Mouse (Mus musculus) lung, embryonic 15.5 days (tissue): Measurements from ENCODE around the gene Scarb2. TPM values are rescaled to one million over a fixed set of nuclear protein-coding genes. Genes with fewer than 3 reads are reported as not detected.
A peak's percentile ranks its signal among the peaks of the same experiment; 100 is the strongest.
"Not testable (repeated sequence)": the region's sequence is repeated elsewhere in the genome, so short reads cannot be mapped to it uniquely, and the experiment has no call there.

Experiments used
- ATAC-seq: fragments of 200-750 bp; cut with Nextera tagmentation; 2 replicates; pipeline ENCODE4 v1.8.0; 2017; ENCODE audit warnings: moderate number of reproducible peaks, borderline replicate concordance; ENCODE audit not compliant: low FRiP score, low TSS enrichment; ENCODE audit errors: extremely low read depth
- H3K27ac ChIP-seq: fragments of 300-500 bp; sonication (generic); 2 replicates; pipeline ENCODE4 v1.5.1; 2015; ENCODE audit warnings: moderate library complexity, mild to moderate bottlenecking, inconsistent platforms
- H3K27me3 ChIP-seq: fragments of 300-500 bp; sonication (generic); 2 replicates; pipeline ENCODE4 v1.6.1; 2015; ENCODE audit warnings: inconsistent platforms
- H3K36me3 ChIP-seq: fragments of 300-500 bp; sonication (generic); 2 replicates; pipeline ENCODE4 v1.6.1; 2015; ENCODE audit warnings: inconsistent platforms
- H3K4me1 ChIP-seq: fragments of 300-500 bp; sonication (generic); 2 replicates; pipeline ENCODE4 v1.6.1; 2015; ENCODE audit warnings: inconsistent platforms
- H3K4me2 ChIP-seq: fragments of 300-500 bp; sonication (generic); 2 replicates; pipeline ENCODE4 v1.6.1; 2015; ENCODE audit warnings: inconsistent platforms, mild to moderate bottlenecking, moderate library complexity
- H3K4me3 ChIP-seq: fragments of 300-500 bp; sonication (generic); 2 replicates; pipeline ENCODE4 v1.5.1; 2015; ENCODE audit warnings: mild to moderate bottlenecking, inconsistent platforms
- H3K9ac ChIP-seq: fragments of 300-500 bp; sonication (generic); 2 replicates; pipeline ENCODE4 v1.6.1; 2015; ENCODE audit warnings: inconsistent platforms
- H3K9me3 ChIP-seq: fragments of 300-500 bp; sonication (generic); 2 replicates; pipeline ENCODE4 v1.6.1; 2016; ENCODE audit warnings: inconsistent platforms
- WGBS: fragments of 180-500 bp; shearing (Covaris S2); methylation state at CpG from one replicate; pipeline ENCODE4 v1.1.7; 2015; 5-methylcytosine and 5-hydroxymethylcytosine counted together
- polyA plus RNA-seq: library from polyadenylated mRNA; unstranded; fragments of >200 nt; fragmentation: Nextera tagmentation; extraction: Ambion mirVana; gene quantifications from 2 replicates; pipeline ENCODE4 v1.2.1, GENCODE M21; 2015

Gene Scarb2
- 15.9 and 17.2 TPM in 2 replicates for polyA plus RNA-seq

DNA sequence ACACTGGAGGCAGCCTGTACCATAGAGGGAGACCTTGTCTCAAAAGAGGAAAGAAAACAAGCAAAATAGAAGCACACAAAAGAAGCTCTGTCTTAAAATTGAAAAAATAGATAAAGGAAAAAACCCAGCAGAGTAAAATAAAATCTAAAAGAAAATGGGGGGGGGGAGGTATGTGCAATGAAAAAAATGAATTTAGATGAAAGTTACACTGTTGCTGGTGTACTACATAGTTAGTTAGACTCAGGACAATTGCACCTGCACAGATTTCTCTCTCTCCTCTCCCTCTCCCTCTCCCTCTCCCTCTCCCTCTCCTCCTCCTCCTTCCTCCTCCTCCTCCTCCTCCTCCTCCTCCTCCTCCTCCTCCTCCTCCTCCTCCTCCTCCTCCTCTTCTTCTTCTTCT, at the start of gene Scarb2:
TSS of gene Scarb2 (minus strand) at position 101 of the 400 bp plus-strand sequence.
- no peak for ATAC-seq
- Histone ChIP-seq H3K4me3 (peak within 1 kb of the TSS; percentile 89), H3K9ac (peak within 1 kb of the TSS; percentile 36), H3K4me2 (peak within 1 kb of the TSS; percentile 56), H3K27me3 (no peaks in the 10 kb centered on the region), H3K36me3 (no peaks in the 10 kb centered on the region), H3K9me3 (no peaks in the 10 kb centered on the region), H3K27ac (peak within 1 kb of the TSS; percentile 71), H3K4me1 (peaks cover 21% of the 10 kb centered on the region)

DNA sequence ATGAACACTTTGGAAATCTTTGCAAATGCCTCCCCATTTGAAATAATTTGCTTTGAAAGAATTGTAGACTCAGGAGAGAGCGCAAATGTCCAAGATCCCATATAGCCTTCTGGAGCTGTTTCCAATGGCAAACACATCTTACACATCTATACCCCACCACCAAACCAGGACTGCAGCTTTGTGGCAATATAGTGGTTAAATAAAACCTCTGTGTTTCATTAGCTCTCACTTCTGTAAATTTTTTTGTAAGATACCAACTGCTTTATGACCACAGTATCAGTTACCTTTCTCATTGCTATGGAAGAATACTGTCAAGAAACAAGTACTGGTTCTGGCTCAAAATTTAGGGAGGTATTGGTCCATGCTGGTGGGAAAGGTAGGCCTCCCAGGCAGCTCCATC, 49.3 kb upstream of the Scarb2 start:
- 94% methylated on average over 1 of the region's 1 CpGs for WGBS
- no peak overlapping the region for H3K9ac ChIP-seq
- no peak overlapping the region for H3K27ac ChIP-seq
- no peaks in the 10 kb centered on the region for H3K9me3 ChIP-seq
- no peaks in the 10 kb centered on the region for H3K27me3 ChIP-seq
- no peak overlapping the region for H3K4me2 ChIP-seq
- peaks cover 4% of the 10 kb centered on the region; the same call in 1 of the 2 replicates for H3K4me1 ChIP-seq
- no peak overlapping the region for H3K4me3 ChIP-seq
- no peaks in the 10 kb centered on the region for H3K36me3 ChIP-seq
- ATAC-seq, result no peak

DNA sequence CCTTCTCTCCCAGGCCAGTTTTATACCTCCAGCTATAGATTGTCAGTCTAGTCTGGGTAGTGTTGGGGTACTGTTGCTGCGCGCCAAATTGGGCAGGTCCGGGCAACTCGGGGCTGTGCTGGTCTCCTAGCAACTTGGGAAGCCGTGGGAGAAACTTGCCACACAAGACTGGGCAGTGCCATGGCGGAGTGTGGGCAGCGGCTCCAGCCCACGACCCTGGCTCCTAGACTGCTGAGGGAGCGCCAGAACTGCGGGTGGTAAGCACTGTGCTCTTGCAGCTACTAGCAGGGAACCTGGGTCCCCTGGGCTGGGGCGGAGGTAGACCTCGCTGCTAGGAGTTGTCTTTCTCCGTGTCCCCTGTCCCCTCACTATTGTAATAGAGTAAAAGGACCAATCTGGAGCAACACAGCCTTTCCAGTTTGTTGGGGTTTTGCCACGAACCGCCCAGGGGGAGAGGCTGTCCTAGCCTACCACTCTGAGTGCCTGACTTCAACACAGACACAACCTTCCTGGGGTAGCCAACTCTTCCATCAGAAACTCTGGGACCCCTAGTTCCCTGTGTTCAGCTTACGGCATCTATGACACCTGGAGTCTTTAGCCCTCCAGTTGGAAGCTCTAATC, 48.4 kb upstream of the Scarb2 start, which contains the start of gene Fam47e:
TSS of gene Fam47e (plus strand) at position 179 of the 621 bp plus-strand sequence.
- Histone ChIP-seq H3K27ac (no peak within 1 kb of the TSS), H3K4me2 (no peak within 1 kb of the TSS), H3K4me3 (no peak within 1 kb of the TSS), H3K4me1 (peaks cover 4% of the 10 kb centered on the region; the same call in 1 of the 2 replicates), H3K27me3 (no peaks in the 10 kb centered on the region), H3K9me3 (no peaks in the 10 kb centered on the region), H3K9ac (no peak within 1 kb of the TSS), H3K36me3 (no peaks in the 10 kb centered on the region)
- no peak for ATAC-seq
- 68% methylated on average over 16 of the region's 16 CpGs for WGBS

DNA sequence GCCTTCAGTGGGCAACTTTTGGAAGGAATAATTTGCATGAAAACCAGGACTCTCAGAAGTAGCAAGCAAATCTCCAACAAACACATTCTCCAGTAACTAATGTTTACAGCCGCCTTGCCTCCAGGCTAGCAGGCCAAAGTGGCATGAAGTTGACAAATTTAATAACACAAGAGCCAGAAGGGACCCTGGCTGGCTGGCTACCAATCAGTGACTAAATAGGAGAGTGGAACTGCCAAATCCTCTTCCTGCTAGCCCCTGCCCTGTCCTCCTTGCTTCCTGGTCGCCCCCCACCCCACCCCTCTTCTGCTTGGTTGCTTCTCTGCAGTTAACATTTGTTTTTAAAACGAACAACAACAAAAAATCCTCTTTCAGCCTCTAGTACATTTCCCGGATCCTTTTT, 47.8 kb upstream of the Scarb2 start:
- no peak for ATAC-seq
- Histone ChIP-seq H3K4me1 (peaks cover 4% of the 10 kb centered on the region; the same call in 1 of the 2 replicates), H3K36me3 (no peaks in the 10 kb centered on the region), H3K9me3 (no peaks in the 10 kb centered on the region), H3K9ac (no peak overlapping the region), H3K27ac (no peak overlapping the region), H3K4me3 (no peak overlapping the region), H3K4me2 (no peak overlapping the region), H3K27me3 (no peaks in the 10 kb centered on the region)
- WGBS, result 64% methylated on average over 4 of the region's 4 CpGs

DNA sequence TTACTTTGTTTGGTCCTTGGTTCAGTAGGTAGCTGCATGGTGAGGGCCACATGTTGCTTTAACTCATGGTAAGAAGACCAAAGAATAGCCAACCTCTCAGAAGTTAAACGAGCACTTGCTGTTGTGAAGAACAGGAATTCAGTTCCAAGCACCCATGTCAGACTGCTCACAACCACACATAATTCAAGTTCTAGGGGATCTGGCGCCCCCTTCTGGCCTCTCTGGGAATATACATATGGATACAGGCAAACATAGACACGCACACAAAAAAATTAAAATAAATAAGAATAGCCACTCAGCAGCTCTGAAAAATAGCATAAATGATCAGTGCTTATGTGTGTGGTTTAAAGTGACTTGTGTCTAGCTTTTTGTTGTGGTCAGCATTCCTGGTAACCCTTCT, 47.3 kb upstream of the Scarb2 start:
- H3K9me3 ChIP-seq, result no peaks in the 10 kb centered on the region
- 63% methylated on average over 3 of the region's 3 CpGs for WGBS
- no peak overlapping the region for H3K4me3 ChIP-seq
- H3K27me3 ChIP-seq, result no peaks in the 10 kb centered on the region
- H3K36me3 ChIP-seq, result no peaks in the 10 kb centered on the region
- H3K27ac ChIP-seq, result no peak overlapping the region
- peaks cover 4% of the 10 kb centered on the region; the same call in 1 of the 2 replicates for H3K4me1 ChIP-seq
- ATAC-seq, result no peak
- no peak overlapping the region for H3K4me2 ChIP-seq
- H3K9ac ChIP-seq, result no peak overlapping the region

DNA sequence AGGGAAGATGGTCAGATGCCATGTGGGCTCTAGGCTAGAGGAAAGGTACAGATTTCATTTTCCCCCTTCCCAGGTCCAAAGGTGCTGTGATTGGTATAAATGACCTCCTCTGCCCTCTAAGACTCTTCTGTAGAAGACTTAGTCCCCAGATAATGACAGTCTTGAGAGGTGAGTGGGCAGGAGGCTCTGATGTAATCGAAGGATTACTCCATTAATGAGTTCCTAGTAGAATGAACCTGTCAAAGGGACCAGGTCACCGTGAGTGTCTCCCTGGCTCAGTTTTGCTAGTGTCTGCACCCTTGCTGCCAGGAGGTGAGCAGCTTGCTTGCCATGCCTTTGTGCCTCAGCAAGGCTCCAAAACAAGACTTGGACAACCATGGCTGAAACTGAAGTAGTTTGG, 46.0 kb upstream of the Scarb2 start:
- no peak overlapping the region for H3K4me2 ChIP-seq
- H3K4me3 ChIP-seq, result no peak overlapping the region
- H3K4me1 ChIP-seq, result peaks cover 4% of the 10 kb centered on the region; the same call in 1 of the 2 replicates
- no peaks in the 10 kb centered on the region for H3K36me3 ChIP-seq
- no peak for ATAC-seq
- no peak overlapping the region for H3K27ac ChIP-seq
- H3K27me3 ChIP-seq, result no peaks in the 10 kb centered on the region
- WGBS, result 85% methylated on average over 2 of the region's 2 CpGs
- H3K9ac ChIP-seq, result no peak overlapping the region
- H3K9me3 ChIP-seq, result no peaks in the 10 kb centered on the region

DNA sequence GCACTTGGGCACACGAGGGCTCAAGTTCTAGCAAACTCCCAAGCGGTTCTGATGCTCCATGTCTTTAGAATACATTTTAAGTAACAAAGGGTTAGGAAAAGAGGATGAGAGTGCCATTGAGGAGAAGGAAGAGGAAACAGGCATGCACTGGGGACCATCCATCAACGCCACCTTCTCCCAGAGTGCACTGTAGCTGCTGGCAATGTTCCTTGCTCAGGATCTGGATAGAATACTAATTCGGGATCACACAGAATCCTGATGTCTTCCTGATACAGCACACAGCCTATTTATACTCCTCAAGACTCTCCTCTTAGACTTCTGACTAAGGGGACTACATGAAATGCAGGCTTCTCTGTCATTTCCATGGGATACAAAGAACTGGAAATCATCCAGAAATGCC, 33.1 kb upstream of the Scarb2 start:
- Histone ChIP-seq H3K36me3 (no peaks in the 10 kb centered on the region), H3K9me3 (no peaks in the 10 kb centered on the region), H3K9ac (no peak overlapping the region), H3K4me3 (no peak overlapping the region), H3K27me3 (no peaks in the 10 kb centered on the region), H3K27ac (no peak overlapping the region), H3K4me1 (no peaks in the 10 kb centered on the region), H3K4me2 (no peak overlapping the region)
- ATAC-seq, result no peak
- 64% methylated on average over 4 of the region's 4 CpGs for WGBS

DNA sequence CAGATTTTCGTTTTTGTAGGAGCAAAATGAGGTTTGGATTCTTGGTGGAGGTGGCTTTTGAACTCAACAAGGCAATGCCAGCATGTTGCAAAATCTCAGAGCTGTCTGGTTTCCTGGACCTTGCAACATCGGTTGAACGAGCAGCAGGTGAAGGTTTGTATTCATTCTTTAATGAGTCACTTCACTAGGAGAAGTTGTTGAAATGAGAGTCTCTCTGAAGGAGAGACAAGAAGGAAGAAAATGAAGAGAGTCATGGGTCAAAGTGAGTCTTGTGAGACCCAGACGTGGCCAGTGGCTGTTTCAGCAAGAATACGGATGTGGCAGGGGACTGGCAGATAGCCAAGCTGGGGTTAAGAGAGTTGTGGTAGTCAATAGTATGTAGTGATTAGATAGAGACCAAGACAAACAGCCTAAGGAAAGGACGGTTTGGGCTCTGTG, 18.2 kb upstream of the Scarb2 start:
- Histone ChIP-seq H3K4me1 (no peaks in the 10 kb centered on the region), H3K4me2 (no peak overlapping the region), H3K4me3 (no peak overlapping the region), H3K9ac (no peak overlapping the region), H3K36me3 (no peaks in the 10 kb centered on the region), H3K27ac (no peak overlapping the region), H3K27me3 (no peaks in the 10 kb centered on the region), H3K9me3 (no peaks in the 10 kb centered on the region)
- 49% methylated on average over 6 of the region's 6 CpGs for WGBS
- no peak for ATAC-seq

DNA sequence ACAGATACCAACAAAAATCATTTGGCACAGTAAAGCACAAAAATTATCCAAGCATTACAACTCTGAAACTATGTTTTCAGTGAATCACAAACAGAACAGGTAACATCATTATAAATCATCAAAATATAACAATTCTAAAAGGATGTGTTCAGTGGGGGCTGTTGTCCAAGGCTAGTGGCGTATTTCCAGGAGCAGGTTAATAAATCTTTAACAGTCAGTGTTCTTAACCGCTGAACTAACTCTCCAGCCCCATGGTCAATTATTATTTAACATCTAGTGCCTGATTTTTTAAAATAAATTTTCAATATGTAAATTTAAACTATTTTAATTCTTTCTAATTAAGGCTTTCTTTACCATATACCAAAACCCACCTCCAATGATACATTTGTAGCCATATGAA, 14.5 kb upstream of the Scarb2 start:
- WGBS, result 59% methylated on average over 2 of the region's 2 CpGs

DNA sequence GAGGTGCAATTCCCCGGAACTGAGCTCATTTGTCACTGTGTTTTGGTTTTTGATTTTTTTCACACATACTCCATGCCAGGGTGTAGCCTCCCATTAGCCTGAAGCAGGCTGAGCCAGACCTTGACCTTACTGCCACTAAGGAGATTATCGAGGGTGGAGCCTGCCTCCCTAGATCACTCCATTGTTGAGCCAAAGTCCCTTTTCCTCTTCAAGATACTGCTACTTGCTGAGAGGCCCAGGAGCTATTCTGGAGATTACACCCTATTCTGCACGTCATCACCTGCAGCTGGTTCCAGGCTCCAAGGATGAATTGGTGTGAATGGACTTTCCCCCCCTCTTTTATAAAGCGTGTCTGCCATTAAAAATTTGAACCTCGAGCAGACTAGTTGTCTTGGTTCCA, 5.4 kb upstream of the Scarb2 start:
- 83% methylated on average over 5 of the region's 5 CpGs for WGBS
- Histone ChIP-seq H3K4me1 (no peaks in the 10 kb centered on the region), H3K27ac (no peak overlapping the region), H3K27me3 (no peaks in the 10 kb centered on the region), H3K4me3 (no peak overlapping the region), H3K4me2 (no peak overlapping the region), H3K36me3 (no peaks in the 10 kb centered on the region), H3K9ac (no peak overlapping the region), H3K9me3 (no peaks in the 10 kb centered on the region)
- ATAC-seq, result no peak

More for the DNA sequence above, 14.5 kb upstream of the Scarb2 start:
- H3K27me3 ChIP-seq, H3K9ac ChIP-seq, H3K9me3 ChIP-seq, H3K4me1 ChIP-seq, H3K36me3 ChIP-seq, ATAC-seq, H3K4me2 ChIP-seq, H3K4me3 ChIP-seq, H3K27ac ChIP-seq: not testable (repeated sequence)

DNA sequence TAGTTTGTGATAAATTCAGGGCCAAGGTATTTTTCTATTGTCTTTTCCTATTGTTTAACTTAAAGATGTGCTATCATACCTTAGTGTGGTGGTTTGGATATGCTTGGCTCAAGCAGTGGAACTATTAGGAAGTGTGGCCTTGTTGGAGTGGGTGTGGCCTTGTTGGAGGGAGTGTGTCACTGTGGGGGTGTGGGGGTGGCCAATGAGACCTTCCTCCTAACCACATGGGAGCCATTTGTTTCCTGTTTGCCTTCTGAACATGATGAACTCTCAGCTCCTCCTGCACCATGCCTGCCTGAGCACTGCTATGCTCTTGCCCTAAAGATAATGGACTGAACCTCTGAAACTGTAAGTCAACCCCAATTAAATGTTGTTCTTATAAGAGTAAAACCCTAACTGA, 4.6 kb upstream of the Scarb2 start:
- no peak for ATAC-seq
- no peak overlapping the region for H3K27ac ChIP-seq
- no peaks in the 10 kb centered on the region for H3K27me3 ChIP-seq
- no peak overlapping the region for H3K9ac ChIP-seq
- H3K9me3 ChIP-seq, result no peaks in the 10 kb centered on the region
- H3K4me2 ChIP-seq, result no peak overlapping the region
- H3K36me3 ChIP-seq, result no peaks in the 10 kb centered on the region
- H3K4me3 ChIP-seq, result no peak overlapping the region
- H3K4me1 ChIP-seq, result peaks cover 3% of the 10 kb centered on the region

DNA sequence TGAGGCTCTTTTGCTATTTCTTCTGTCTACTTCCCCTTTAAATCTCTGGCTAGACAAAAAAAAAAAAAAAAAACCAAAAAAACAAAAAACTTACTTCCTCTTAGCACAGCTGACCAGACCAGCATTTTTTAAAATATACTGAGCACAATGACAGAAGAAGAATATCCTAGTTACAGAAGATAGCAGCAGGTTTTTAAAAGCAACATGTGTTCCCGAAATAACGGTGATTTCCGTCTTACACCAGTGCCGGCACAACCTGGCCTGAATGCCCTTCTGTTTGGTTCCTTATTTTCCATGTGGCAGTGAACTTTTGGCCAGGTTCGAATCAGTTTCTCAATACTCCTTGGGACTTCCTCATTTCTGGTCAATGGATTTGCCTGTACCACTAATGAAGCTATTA, 2.2 kb upstream of the Scarb2 start:
- no peak overlapping the region for H3K27ac ChIP-seq
- H3K4me2 ChIP-seq, result no peak overlapping the region
- ATAC-seq, result no peak
- H3K9me3 ChIP-seq, result no peaks in the 10 kb centered on the region
- WGBS, result 81% methylated on average over 5 of the region's 5 CpGs
- H3K27me3 ChIP-seq, result no peaks in the 10 kb centered on the region
- H3K4me3 ChIP-seq, result no peak overlapping the region
- H3K4me1 ChIP-seq, result peaks cover 15% of the 10 kb centered on the region
- H3K9ac ChIP-seq, result no peak overlapping the region
- H3K36me3 ChIP-seq, result no peaks in the 10 kb centered on the region
